Mouse (Mus musculus): ENCODE results near the gene Olfr463.
"Not testable (repeated sequence)": the region's sequence is repeated elsewhere in the genome, so short reads cannot be mapped to it uniquely, and the experiment has no call there.

The Olfr463 gene

DNA sequence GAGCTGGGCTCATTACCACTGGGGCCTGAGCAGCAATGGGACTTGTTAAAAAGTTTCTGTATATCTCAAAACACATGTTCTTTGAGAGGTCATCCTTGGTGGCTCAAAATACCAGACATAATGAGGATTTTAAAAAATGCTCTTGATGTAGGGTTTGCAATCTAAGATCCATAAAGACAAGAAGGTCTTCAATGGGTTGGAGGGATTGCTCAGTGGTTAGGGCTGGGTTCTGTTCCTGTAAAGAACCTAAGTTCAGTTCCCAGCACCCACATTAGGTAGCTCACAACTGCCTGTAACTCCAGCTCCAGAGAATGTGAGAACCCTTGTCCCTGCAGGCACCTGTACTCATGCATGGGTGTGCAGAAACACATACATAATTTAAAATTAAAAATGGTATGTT lies at the start of gene Olfr463:
TSS of gene Olfr463 (minus strand) at position 101 of the 400 bp plus-strand sequence.
- DNase-seq (ENCODE audit: low spot score in 2 of 2) = no peak

DNA sequence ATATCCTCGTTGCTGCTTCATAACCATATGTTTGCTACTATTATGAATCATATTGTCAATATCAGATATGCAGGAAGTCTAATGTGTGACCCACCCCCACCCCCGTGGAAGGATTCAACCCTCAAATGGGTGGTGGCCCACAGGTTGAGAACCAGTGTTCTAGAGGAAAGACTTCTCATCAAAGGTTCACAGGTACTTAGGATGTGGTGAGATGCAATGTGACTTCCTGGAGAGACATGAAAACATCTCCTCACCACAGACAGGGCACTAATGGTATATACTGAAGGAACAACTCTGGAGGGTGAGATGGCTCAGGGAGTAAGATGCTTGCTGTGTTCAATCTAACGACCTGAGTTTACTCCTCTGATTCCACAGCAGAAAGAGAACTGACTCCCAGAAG lies 38.3 kb upstream of the Olfr463 start:
- no peak for DNase-seq (ENCODE audit: low spot score in 2 of 2)

DNA sequence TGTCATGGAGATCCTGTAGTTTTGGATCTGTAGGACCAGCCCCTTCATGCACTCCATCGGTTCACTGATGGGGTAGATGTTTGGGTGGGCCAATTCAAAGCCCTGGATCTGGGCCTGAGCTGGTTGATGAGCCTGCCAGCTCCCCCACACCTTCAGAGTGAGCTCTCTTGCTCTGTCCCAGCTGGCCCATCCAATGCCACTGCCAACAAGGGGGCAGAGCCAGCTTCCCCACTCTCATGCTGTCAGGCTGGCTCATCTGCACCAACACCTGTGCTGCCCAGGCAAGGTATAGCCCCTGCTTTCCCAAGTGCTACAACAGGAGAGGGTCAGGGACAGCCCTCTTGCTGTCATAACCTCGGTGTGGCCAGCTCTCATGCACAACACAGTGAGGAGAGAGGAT lies 36.5 kb upstream of the Olfr463 start:
- DNase-seq (ENCODE audit: low spot score in 2 of 2) = no peak

DNA sequence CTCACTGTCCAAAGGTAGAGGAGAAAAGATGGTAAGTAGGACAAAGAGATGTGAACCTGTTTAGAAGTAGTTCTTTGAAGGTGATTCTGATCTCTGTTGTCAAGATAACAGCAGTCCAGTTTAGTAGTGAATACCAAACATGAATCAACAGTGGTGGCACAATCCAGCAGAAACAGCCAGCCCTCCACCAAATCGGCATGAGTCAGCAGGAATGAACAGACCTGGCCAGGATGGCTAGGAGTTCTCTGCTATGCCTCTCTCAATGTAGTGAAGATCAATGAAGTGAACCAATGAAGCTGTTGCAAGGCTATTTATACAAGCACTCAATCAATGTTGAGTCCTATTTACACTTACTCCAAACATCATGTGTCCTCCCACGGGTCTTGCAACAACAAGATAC lies 33.2 kb upstream of the Olfr463 start:
- DNase-seq (ENCODE audit: low spot score in 2 of 2) = no peak

DNA sequence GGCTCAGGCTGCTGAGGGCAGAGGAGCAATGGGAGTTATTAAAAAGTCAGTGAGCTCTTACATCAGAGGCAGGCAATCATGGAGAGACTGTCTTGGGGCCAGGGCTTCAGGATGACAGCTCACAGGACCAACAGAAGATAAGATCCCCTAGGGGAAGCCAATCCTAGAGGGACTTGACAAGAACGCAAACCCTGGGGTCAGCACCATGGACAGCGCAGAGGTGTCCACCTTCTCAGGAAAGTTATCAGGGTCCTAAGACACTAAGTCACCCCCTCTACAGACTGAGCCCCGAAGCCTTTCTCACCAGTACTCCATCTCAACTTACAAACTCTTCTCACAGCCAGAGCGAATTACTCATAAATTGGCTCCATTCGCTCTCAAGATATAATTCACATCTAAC lies 23.8 kb upstream of the Olfr463 start, which contains the start of gene Olfr464:
TSS of gene Olfr464 (minus strand) at position 2 of the 400 bp plus-strand sequence.
- peak in 1 of 2 experiments; percentile 16 for DNase-seq (ENCODE audit: low spot score in 2 of 2)

DNA sequence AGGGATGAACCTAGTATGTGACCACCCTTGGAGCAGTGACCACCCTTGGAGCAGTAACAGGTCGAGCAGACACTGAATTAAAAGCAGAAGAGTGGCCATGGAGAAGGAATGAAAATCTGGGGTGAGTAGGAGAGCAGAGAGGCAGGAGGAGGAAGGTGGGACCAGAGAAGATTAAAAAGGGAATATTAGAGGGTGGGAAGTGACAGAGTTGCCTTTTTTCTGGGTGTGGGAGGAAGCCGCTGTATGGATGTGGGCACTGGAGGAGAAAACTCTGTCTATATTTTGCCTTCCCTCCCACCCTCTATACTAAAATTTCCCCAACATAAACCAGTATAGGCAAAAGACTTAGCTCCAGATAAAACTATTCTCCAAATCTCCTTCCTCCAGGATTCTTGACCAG lies 23.1 kb upstream of the Olfr463 start:
- DNase-seq (ENCODE audit: low spot score in 2 of 2) = no peak

DNA sequence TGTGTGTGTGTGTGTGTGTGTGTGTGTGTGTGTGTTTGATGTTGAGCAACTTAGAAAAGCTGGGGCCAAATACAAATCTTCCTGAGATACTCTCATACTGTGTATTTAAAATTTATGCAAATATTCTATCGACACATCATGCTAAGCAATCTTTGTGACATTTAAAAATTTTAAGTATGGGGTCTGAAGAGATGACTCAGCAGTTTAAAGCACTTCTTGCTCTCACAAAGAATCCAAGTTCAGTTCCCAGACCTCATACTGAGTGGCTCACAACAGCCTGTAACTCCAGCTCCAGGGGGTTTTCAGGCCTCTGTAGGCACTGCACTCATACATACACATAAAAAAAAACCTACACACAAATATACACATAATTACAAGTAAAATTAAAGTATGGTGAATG lies 18.8 kb upstream of the Olfr463 start:
- DNase-seq (ENCODE audit: low spot score in 2 of 2) = no peak

DNA sequence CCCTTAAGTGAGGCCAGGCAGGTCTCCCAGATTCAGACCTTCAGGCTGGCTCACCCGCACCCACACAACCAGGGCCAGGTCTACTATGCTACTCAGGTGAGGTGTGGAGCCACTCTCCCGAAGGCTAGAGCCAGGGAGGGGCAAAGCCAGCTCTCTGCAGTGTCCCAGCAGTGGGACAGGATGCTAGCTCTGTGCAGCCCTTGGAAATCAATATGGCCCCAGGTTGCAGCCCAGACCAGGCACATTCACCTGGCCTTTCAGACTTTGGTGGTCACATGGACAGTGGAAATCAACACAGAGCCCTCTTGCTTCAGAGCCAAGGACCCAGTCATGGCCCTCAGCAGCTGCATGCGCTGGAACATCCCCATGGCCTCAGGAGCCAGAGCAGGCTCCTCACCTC lies 7.1 kb upstream of the Olfr463 start:
- no peak for DNase-seq (ENCODE audit: low spot score in 2 of 2)

DNA sequence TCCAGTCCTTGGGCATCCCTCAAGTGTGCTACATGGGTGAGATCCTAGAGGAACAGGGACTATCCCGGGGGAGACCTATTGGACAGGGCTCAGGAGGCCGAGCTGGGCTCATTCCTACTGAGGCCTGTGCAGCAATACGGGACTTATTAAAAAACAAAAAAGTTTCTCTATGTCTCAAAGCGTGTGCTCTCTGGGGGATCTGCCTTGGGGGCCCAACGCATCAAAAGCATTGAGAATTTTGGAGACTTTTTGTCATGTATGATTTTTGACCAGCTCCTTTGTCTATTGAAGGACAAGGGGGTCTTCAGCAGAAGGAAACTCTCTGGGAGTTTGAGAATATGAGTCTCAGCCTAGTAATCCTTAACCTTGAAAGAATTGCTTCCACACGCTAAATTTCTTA lies 5.0 kb downstream of the Olfr463 start, which contains the start of gene Olfr462:
TSS of gene Olfr462 (minus strand) at position 101 of the 400 bp plus-strand sequence.
- DNase-seq (ENCODE audit: low spot score in 2 of 2) = no peak

DNA sequence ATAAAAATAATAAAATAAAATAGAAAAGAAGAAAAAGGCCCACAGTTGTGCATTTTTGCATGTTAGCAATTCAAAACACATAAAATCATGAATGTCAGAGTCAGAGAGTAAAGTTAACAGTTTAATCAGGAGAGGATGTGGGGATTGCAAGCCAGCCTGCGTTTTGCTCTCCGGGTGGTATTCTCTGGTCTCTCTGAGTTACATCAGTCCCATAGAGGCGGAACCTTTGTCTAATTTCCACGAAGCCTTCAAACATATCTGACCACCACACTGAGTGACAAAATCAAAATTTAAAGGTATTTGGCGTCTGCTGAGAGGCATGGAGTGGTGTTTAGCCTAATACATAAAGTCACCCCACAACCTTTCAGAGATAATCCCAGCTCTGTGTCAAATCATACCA lies 12.3 kb downstream of the Olfr463 start:
- no peak for DNase-seq (ENCODE audit: low spot score in 2 of 2)

DNA sequence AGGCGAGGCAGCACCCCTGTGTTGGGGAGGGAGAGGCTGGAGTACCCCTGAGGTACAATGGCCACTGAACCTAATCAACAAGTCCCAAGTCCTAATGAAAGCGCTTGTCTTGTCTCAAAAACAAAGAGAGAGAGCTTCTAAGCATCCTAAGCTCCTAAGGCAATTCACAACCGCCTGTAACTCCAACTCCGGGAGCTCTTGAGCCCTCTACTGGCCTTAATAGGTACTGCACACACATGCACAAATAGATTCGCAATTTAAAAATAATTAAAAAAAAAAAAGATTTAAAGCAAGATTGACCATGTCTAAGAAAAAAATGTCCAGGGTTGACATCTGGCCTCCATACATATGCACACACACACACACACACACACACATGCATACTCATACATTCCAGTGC lies 13.7 kb downstream of the Olfr463 start:
- no peak for DNase-seq (ENCODE audit: low spot score in 2 of 2)

DNA sequence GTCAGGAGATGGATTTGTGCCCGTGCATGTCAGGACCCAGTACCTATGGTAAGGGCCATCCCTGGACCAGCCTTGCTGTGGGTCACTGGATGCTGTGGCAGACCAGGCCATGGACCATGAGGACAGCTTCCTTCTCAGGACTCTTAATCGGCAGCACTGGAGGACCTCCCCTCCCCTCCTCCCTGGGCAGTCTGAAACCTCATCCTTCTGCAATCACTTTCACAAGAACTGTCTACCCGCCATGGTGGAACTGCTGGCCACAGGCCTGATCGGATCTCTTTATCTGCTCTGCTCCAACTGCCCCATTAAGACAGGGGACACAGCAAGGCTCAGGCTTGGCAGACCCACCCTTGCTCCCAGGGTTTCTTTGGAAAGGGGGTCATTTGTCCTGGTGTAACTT lies 15.5 kb downstream of the Olfr463 start:
- no peak for DNase-seq (ENCODE audit: low spot score in 2 of 2)

DNA sequence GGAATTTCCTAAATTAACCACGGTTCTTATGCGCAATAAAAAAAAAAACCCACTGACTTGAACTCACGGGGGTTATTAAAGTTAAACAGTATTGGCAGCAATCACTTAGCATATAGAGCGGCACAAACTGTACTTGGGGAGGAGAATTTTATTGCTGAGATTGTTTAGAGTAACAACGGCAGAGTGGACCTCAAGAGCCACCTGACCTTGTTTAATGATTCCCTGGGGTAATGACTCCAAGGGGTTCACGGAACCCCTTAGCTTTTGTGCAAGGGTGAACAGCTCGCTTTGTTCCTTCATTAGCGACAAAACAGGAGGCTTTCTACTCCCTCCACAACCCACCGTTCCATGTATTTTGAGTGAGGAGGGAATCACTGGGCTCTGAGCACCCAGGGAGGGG lies 17.4 kb downstream of the Olfr463 start:
- no peak for DNase-seq (ENCODE audit: low spot score in 2 of 2)

DNA sequence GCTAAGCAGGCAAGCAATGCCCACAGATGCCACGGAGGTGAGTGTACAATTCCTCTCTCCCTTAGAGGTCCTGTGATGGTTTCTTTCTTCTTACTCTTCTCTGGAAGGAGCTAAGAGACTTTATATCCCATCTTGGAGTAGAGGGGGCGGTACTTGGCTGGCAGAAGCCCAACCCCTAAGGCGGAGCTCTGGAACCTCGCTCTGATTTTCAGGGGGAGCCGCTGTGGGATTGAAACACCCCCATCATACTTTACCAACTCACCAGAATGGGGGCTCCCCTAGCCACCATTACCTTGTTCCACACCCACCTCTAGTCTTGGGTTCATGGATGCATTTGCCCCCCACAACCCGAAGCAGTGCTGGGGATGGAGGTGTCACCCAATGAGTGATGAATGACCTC lies 21.8 kb downstream of the Olfr463 start, which contains the start of gene Epx:
TSS of gene Epx (minus strand) at position 101 of the 400 bp plus-strand sequence.
- DNase-seq (ENCODE audit: low spot score in 2 of 2) = no peak

DNA sequence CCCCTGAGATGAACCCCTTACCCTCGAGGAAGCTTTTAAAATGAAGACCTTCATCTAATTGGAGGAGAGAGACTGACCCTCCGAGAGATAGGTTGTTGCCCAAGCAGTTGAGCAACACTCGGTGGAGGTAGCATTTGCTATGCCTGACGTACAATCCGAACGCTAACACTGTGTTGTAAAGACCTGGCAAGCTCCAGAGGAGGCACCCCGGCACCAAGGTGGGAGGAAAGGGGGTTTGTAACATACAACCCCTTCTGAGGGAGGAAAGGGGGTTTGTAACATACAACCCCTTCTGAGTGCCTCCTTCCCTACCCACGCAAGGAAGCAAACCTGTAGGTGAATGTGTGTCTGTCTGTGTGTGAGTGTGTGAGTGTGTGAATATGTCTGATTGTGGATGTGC lies 25.4 kb downstream of the Olfr463 start:
- no peak for DNase-seq (ENCODE audit: low spot score in 2 of 2)

DNA sequence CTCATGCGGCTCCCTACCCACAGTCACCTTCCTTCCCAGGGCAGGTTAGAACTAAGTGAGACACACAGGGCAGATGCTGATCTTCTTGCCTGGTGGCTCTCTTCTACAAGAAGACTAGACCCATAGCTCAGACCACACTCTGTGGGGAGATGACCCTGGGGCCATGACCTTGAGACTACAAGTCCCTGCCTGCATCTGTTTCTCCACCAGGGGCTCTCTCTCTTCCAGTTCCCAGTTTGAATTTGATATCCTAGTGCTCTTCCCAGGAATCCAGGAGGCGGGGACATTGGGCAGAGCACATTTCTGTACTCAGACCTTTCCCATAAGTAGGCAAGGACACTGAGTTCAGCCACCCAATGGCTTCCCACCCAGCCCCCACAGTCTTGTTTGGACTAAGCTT lies 27.1 kb downstream of the Olfr463 start:
- DNase-seq (ENCODE audit: low spot score in 2 of 2) = no peak

DNA sequence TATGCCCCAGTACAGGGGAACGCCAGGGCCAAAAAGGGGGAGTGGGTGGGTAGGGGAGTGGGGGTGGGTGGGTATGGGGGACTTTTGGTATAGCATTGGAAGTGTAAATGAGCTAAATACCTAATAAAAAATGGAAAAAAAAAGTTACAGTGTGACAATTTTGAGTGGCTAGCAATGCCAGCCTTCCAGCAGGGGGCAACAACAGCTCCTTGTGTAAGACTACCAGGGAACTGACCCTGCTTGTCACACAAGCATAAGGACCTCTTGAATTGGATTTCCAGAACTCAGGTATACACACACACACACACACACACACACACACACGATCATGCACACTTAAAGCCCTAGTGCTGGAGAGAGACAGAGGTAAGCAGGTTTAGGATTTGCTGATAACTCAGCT lies 30.3 kb downstream of the Olfr463 start:
- DNase-seq (ENCODE audit: low spot score in 2 of 2) = not testable (repeated sequence)

DNA sequence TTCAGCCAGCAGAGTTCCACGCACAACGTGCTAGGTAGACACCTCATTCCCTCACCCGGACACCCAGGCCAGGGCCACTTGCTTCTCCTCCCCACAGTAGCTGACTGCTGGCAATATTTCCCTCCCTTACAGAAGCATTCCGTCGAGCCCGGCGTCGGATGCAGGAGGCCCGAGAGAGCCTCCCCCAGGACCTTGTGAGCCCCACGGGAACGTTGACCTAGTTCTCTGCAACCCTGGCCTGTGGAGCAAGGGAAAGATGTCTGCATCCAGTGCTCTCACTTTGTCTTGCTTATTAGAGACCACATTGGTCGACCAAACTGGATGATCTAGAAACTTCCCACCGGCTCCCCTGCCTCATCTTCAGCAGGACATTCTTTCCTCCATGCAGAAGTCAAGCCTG lies 34.4 kb downstream of the Olfr463 start:
- no peak for DNase-seq (ENCODE audit: low spot score in 2 of 2)

DNA sequence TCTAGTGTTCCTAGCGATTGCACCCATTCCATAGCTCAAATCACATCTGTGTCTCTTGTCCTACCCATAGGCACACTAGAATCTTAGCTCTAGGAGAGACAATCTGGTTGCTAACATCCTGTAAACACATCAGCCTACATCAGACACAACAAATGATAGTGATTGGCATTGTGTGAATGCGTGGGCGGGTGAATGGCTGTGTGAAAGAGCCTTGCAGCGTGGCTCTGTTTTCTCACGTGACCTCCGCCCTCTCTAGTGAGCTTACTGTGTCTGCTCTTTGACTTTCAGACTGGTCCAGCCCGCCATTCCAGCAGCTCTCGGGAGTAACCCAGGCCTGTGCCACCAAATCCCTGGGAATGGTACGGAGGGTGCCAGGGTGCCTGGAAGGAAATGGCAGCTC lies 36.8 kb downstream of the Olfr463 start:
- DNase-seq (ENCODE audit: low spot score in 2 of 2) = no peak

DNA sequence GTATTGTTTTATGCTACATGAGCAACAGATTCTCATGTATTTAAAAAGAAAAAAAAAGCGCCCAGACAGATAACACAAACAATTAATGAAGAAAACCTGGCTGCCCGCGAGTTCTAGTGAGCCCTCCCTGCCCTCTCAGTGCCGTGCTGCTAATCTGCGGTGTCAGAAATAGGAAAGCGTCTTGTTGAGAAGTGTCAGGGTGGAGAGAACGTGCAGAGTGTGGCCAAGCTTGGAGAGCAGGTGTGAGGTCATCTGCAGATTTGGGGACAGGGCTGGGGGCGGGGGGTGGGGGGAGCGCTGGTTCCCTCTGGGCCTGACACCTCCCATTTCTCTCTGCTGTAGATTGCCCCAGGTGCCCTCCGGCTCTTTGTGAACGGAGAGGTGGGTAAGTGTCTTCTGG lies 37.9 kb downstream of the Olfr463 start:
- no peak for DNase-seq (ENCODE audit: low spot score in 2 of 2)

DNA sequence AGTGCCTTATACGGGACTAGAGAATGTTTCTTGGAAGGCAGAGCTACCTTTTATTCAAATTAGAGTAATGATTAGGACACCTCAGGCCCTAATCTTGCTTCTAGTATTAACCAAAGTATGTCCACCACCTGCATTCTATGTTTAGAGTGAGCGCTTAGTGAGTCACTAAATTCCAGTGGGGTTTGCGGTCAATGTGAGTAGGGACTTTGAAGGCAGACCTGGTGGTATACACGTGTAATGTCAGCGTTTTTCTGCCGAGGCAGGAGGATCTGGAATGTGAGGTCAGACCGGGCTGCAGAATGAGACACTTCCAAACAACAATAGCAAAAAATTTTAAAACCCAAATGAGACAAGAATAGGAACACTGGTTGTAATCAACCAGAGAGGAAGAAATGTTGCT lies 42.6 kb downstream of the Olfr463 start:
- DNase-seq (ENCODE audit: low spot score in 2 of 2) = no peak

DNA sequence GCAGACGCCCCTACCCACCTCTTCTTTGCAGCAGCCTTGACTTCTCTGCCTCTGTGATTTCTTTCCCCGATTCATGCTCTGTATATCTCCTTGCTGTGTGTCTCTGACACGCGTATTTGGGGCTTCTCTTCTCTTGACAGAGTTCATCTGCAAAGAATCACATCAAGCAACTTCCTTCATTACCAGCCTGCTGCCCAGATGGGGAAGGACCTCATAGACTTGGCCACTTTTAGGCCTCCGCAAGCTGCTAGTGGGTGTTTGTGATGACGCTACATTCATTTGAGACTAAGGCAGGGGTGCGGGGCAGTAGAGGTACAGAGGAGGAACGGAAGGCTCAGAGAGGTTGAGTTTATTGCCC lies 43.6 kb downstream of the Olfr463 start:
- DNase-seq (ENCODE audit: low spot score in 2 of 2) = no peak

DNA sequence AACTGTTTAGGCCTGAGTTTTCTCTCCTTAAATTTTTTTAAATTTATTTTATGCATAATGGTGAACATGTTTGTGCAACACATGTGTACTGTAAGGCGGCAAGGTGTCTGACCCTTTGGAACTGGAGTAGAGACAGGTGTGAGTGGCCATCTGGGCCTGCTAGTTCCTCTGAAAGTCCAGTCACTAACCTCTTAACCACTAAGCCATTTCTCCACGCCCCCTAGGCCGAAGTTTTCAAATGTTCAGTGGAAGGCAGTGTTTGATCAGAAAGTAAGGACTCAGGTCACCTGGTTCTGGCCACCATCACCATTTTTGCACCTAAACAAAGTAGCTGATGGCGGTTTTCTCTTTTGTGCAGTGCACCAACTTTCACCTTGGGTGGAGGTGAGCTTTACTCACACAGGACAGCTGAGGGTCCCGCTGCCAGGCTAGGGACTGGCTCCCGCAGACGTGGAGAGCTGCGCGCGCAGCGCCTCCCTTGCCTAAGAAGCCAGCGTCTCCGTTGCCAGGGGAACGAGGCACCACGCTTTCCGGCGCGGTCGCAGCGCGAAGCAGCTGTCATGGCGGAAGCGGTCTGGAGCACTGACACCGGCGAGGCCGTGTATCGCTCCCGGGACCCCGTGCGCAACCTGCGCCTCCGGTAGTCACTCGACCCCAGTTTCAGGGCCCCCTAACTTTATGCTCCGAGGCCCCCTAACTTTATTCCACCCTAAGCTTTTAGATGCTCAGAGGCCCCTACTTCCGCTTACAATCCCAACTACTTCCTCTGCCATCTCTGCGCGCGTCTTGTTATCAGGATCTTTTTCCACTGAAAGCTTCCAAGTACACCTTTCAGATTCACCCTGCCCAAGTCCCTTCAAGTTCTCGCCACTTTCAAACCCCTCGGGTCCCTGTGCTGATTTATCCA lies 44.2 kb downstream of the Olfr463 start, which contains the start of gene Mks1:
TSS of gene Mks1 (plus strand) at position 526 of the 907 bp plus-strand sequence.
- DNase-seq (ENCODE audit: low spot score in 2 of 2) = peak; percentile 80 to 91

DNA sequence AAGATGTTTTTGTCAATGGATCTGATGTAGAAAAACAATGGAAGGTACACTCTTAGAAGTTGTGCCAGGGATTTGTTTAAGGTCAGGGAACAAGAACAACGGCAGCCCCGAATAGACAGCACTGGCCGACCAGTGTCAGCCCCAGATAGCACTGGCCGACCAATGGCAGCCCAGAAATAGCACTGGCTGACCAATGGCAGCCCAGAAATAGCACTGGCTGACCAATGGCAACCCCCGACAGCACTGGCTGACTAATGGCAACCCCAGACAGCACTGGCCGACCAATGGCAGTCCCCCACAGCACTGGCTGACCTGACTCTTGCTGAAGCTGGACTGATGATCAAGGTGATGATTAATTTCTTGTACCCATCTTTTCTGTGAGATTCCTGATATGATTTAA lies 49.3 kb downstream of the Olfr463 start:
- DNase-seq (ENCODE audit: low spot score in 2 of 2) = no peak

All from spleen, postnatal 4 days (tissue).